Mouse (Mus musculus) stomach, embryonic 14.5 days (tissue): ENCODE results near the gene Slc22a14. TPM values are rescaled to one million over a fixed set of nuclear protein-coding genes. Genes with fewer than 3 reads are reported as not detected.
A peak's percentile ranks its signal among the peaks of the same experiment; 100 is the strongest.

Experiments used
- ATAC-seq: fragments of 200-750 bp; cut with Nextera tagmentation; 2 replicates; pipeline ENCODE4 v1.8.0; 2017; ENCODE audit warnings: low read depth, moderate TSS enrichment; ENCODE audit not compliant: insufficient number of reproducible peaks, insufficient read depth, low FRiP score
- H3K27ac ChIP-seq: fragments of 300-500 bp; sonication (generic); 2 replicates; pipeline ENCODE4 v1.5.1; 2014; ENCODE audit warnings: mild to moderate bottlenecking, low read length, moderate library complexity, mixed read lengths
- H3K27me3 ChIP-seq: fragments of 300-500 bp; sonication (generic); 2 replicates; pipeline ENCODE4 v1.6.1; 2014; ENCODE audit warnings: low read length, control low read depth, mixed read lengths; ENCODE audit not compliant: control insufficient read depth, insufficient read depth
- H3K36me3 ChIP-seq: fragments of 300-500 bp; sonication (generic); 2 replicates; pipeline ENCODE4 v1.6.1; 2014; ENCODE audit warnings: mild to moderate bottlenecking, control low read depth, low read length, moderate library complexity, mixed read lengths; ENCODE audit not compliant: control insufficient read depth, insufficient read depth
- H3K4me1 ChIP-seq: fragments of 300-500 bp; sonication (generic); 2 replicates; pipeline ENCODE4 v1.6.1; 2014; ENCODE audit warnings: low read length, control low read depth, mixed read lengths; ENCODE audit not compliant: control insufficient read depth, insufficient read depth
- H3K4me2 ChIP-seq: fragments of 300-500 bp; sonication (generic); replicated peaks from 2 replicates; pipeline ENCODE4 v1.6.1; 2014; ENCODE audit warnings: low read depth, low read length, control low read depth
- H3K4me3 ChIP-seq: fragments of 300-500 bp; sonication (generic); 2 replicates; pipeline ENCODE4 v1.5.1; 2014; ENCODE audit warnings: low read depth, low read length, control low read depth
- H3K9ac ChIP-seq: fragments of 300-500 bp; sonication (generic); replicated peaks from 2 replicates; pipeline ENCODE4 v1.6.1; 2014; ENCODE audit warnings: low read depth, mild to moderate bottlenecking, control low read depth, low read length, moderate library complexity, mixed read lengths
- H3K9me3 ChIP-seq: fragments of 300-500 bp; sonication (generic); 2 replicates; pipeline ENCODE4 v1.6.1; 2016; ENCODE audit warnings: low read depth, low read length, control low read depth; ENCODE audit not compliant: control insufficient read depth
- WGBS: fragments of 180-500 bp; shearing (Covaris S2); extraction: QIAGEN DNeasy Blood & Tissue Kit; methylation state at CpG from one replicate; pipeline ENCODE4 v1.1.7; 2014; 5-methylcytosine and 5-hydroxymethylcytosine counted together
- polyA plus RNA-seq: library from polyadenylated mRNA; unstranded; fragments of >200 nt; fragmentation: Nextera tagmentation; extraction: Ambion mirVana; gene quantifications from 2 replicates; pipeline ENCODE4 v1.2.1, GENCODE M21; 2014

The Slc22a14 gene
- polyA plus RNA-seq, 1 experiment from 2014 or later, result not detected

- no peak for ATAC-seq
- no peak overlapping the region for H3K9ac ChIP-seq
- no peaks in the 10 kb centered on the region for H3K4me1 ChIP-seq
- no peaks in the 10 kb centered on the region for H3K27me3 ChIP-seq
- no peak overlapping the region for H3K27ac ChIP-seq
- no peak overlapping the region for H3K4me3 ChIP-seq
- no peaks in the 10 kb centered on the region for H3K9me3 ChIP-seq
- WGBS, result 92% methylated on average over 10 of the region's 10 CpGs
- no peak overlapping the region for H3K4me2 ChIP-seq
- H3K36me3 ChIP-seq, result peaks cover 34% of the 10 kb centered on the region; the same call in 1 of the 2 replicates
Measured at GRCm38 (mm10) chr9:119350947-119351705, 14.2 kb downstream of the Slc22a14 start.

- Histone ChIP-seq H3K4me1 (no peaks in the 10 kb centered on the region), H3K9ac (no peak overlapping the region), H3K9me3 (no peaks in the 10 kb centered on the region), H3K27ac (no peak overlapping the region), H3K4me2 (no peak overlapping the region), H3K36me3 (peaks cover 36% of the 10 kb centered on the region; the same call in 1 of the 2 replicates), H3K4me3 (no peak overlapping the region), H3K27me3 (no peaks in the 10 kb centered on the region)
- WGBS, result 85% methylated on average over 3 of the region's 3 CpGs
- ATAC-seq, result no peak
Measured at GRCm38 (mm10) chr9:119350531-119350930, 14.8 kb downstream of the Slc22a14 start.

GRCm38 (mm10) chr9:119346376-119346775 is 19.0 kb downstream of the Slc22a14 start:
- Histone ChIP-seq H3K9me3 (no peaks in the 10 kb centered on the region), H3K27me3 (no peaks in the 10 kb centered on the region), H3K36me3 (peaks cover 53% of the 10 kb centered on the region), H3K4me3 (no peak overlapping the region), H3K4me2 (no peak overlapping the region), H3K9ac (no peak overlapping the region), H3K27ac (no peak overlapping the region), H3K4me1 (peaks cover 6% of the 10 kb centered on the region)
- 85% methylated on average over 8 of the region's 8 CpGs for WGBS
- ATAC-seq, result no peak

GRCm38 (mm10) chr9:119342728-119343127 is 22.6 kb downstream of the Slc22a14 start:
- H3K27me3 ChIP-seq, result no peaks in the 10 kb centered on the region
- H3K27ac ChIP-seq, result no peak overlapping the region
- H3K9ac ChIP-seq, result no peak overlapping the region
- H3K4me3 ChIP-seq, result no peak overlapping the region
- peaks cover 31% of the 10 kb centered on the region for H3K36me3 ChIP-seq
- H3K4me1 ChIP-seq, result peaks cover 16% of the 10 kb centered on the region
- 81% methylated on average over 7 of the region's 7 CpGs for WGBS
- no peak for ATAC-seq
- H3K9me3 ChIP-seq, result no peaks in the 10 kb centered on the region
- H3K4me2 ChIP-seq, result no peak overlapping the region

- peaks cover 16% of the 10 kb centered on the region for H3K4me1 ChIP-seq
- ATAC-seq, result peak; percentile 98
- H3K9me3 ChIP-seq, result no peaks in the 10 kb centered on the region
- under 1% methylated on average over 68 of the region's 68 CpGs for WGBS
- H3K9ac ChIP-seq, result peak within 1 kb of the TSS; percentile 65
- peak within 1 kb of the TSS; percentile 69 for H3K4me3 ChIP-seq
- H3K27ac ChIP-seq, result peak within 1 kb of the TSS; percentile 90
- H3K36me3 ChIP-seq, result peaks cover 32% of the 10 kb centered on the region
- peak within 1 kb of the TSS; percentile 82 for H3K4me2 ChIP-seq
- H3K27me3 ChIP-seq, result no peaks in the 10 kb centered on the region
Measured at GRCm38 (mm10) chr9:119340909-119341816, 24.2 kb downstream of the Slc22a14 start, which contains the start of gene Myd88. Myd88 (minus strand) TSS chr9:119341411.

- peak overlapping the region; percentile 90 for H3K27ac ChIP-seq
- peaks cover 16% of the 10 kb centered on the region for H3K4me1 ChIP-seq
- peak overlapping the region; percentile 69 for H3K4me3 ChIP-seq
- H3K9me3 ChIP-seq, result no peaks in the 10 kb centered on the region
- peak overlapping the region; percentile 22 for H3K9ac ChIP-seq
- 3% methylated on average over 8 of the region's 8 CpGs for WGBS
- H3K4me2 ChIP-seq, result peak overlapping the region; percentile 82
- peaks cover 28% of the 10 kb centered on the region for H3K36me3 ChIP-seq
- ATAC-seq, result no peak
- H3K27me3 ChIP-seq, result no peaks in the 10 kb centered on the region
Measured at GRCm38 (mm10) chr9:119340212-119340580, 25.2 kb downstream of the Slc22a14 start.

GRCm38 (mm10) chr9:119339558-119340211 is 25.7 kb downstream of the Slc22a14 start, which contains the start of gene Acaa1a:
Acaa1a (plus strand) TSS chr9:119339676.
- peaks cover 25% of the 10 kb centered on the region for H3K36me3 ChIP-seq
- H3K4me3 ChIP-seq, result peak within 1 kb of the TSS; percentile 69
- H3K27me3 ChIP-seq, result no peaks in the 10 kb centered on the region
- peaks cover 16% of the 10 kb centered on the region for H3K4me1 ChIP-seq
- ATAC-seq, result no peak; the same call in 1 of the 2 replicates
- 1% methylated on average over 43 of the region's 43 CpGs for WGBS
- peak within 1 kb of the TSS; percentile 90 for H3K27ac ChIP-seq
- peak within 1 kb of the TSS; percentile 82 for H3K4me2 ChIP-seq
- H3K9ac ChIP-seq, result peak within 1 kb of the TSS; percentile 72
- no peaks in the 10 kb centered on the region for H3K9me3 ChIP-seq

GRCm38 (mm10) chr9:119339106-119339505 is 26.2 kb downstream of the Slc22a14 start:
- H3K4me1 ChIP-seq, result peaks cover 19% of the 10 kb centered on the region
- peak overlapping the region; percentile 82 for H3K4me2 ChIP-seq
- 36% methylated on average over 7 of the region's 7 CpGs for WGBS
- peaks cover 20% of the 10 kb centered on the region for H3K36me3 ChIP-seq
- H3K9ac ChIP-seq, result peak overlapping the region; percentile 72
- H3K27me3 ChIP-seq, result no peaks in the 10 kb centered on the region
- no peak overlapping the region for H3K27ac ChIP-seq
- ATAC-seq, result no peak
- H3K4me3 ChIP-seq, result peak overlapping the region; percentile 69
- no peaks in the 10 kb centered on the region for H3K9me3 ChIP-seq
